Mouse (Mus musculus) intestine, embryonic 16.5 days (tissue): ENCODE results near the gene Proser3. TPM values are rescaled to one million over a fixed set of nuclear protein-coding genes. Genes with fewer than 3 reads are reported as not detected.
A peak's percentile ranks its signal among the peaks of the same experiment; 100 is the strongest.

Experiments
- ATAC-seq: fragments of 200-750 bp; cut with Nextera tagmentation; 2 replicates; pipeline ENCODE4 v1.8.0; 2017; ENCODE audit warnings: moderate TSS enrichment, moderate library complexity
- H3K27ac ChIP-seq: fragments of 300-500 bp; sonication (generic); 2 replicates; pipeline ENCODE4 v1.5.1; 2014; ENCODE audit warnings: mild to moderate bottlenecking, low read length
- H3K27me3 ChIP-seq: fragments of 300-500 bp; sonication (generic); replicated peaks from 2 replicates; pipeline ENCODE4 v1.6.1; 2014; ENCODE audit warnings: low read length, control low read depth, mixed read lengths; ENCODE audit not compliant: control insufficient read depth, insufficient read depth
- H3K36me3 ChIP-seq: fragments of 300-500 bp; sonication (generic); 2 replicates; pipeline ENCODE4 v1.6.1; 2014; ENCODE audit warnings: low read length, control low read depth; ENCODE audit not compliant: control insufficient read depth, insufficient read depth
- H3K4me1 ChIP-seq: fragments of 300-500 bp; sonication (generic); 2 replicates; pipeline ENCODE4 v1.6.1; 2014; ENCODE audit warnings: low read length, control low read depth, mixed read lengths; ENCODE audit not compliant: control insufficient read depth, insufficient read depth
- H3K4me2 ChIP-seq: fragments of 300-500 bp; sonication (generic); 2 replicates; pipeline ENCODE4 v1.6.1; 2014; ENCODE audit warnings: low read depth, low read length, control low read depth
- H3K4me3 ChIP-seq: fragments of 300-500 bp; sonication (generic); 2 replicates; pipeline ENCODE4 v1.5.1; 2014; ENCODE audit warnings: mild to moderate bottlenecking, low read length
- H3K9ac ChIP-seq: fragments of 300-500 bp; sonication (generic); 2 replicates; pipeline ENCODE4 v1.6.1; 2014; ENCODE audit warnings: low read depth, low read length
- H3K9me3 ChIP-seq: fragments of 300-500 bp; sonication (generic); 2 replicates; pipeline ENCODE4 v1.6.1; 2016; ENCODE audit warnings: low read length, control low read depth; ENCODE audit not compliant: control insufficient read depth
- WGBS: fragments of 180-500 bp; shearing (Covaris S2); extraction: QIAGEN DNeasy Blood & Tissue Kit; methylation state at CpG from one replicate; pipeline ENCODE4 v1.1.7; 2014; 5-methylcytosine and 5-hydroxymethylcytosine counted together
- polyA plus RNA-seq: library from polyadenylated mRNA; unstranded; fragments of >200 nt; fragmentation: Nextera tagmentation; extraction: Ambion mirVana; gene quantifications from 2 replicates; pipeline ENCODE4 v1.2.1, GENCODE M21; 2015

The Proser3 gene
- polyA plus RNA-seq, 1 experiment from 2014 or later: 7.6 TPM

- Histone ChIP-seq H3K36me3 (peaks cover 4% of the 10 kb centered on the region; the same call in 1 of the 2 replicates), H3K4me1 (peaks cover 27% of the 10 kb centered on the region), H3K4me2 (peak overlapping the region; percentile 97), H3K9ac (peak overlapping the region; percentile 78), H3K4me3 (peak overlapping the region; percentile 80), H3K27me3 (no peaks in the 10 kb centered on the region), H3K9me3 (no peaks in the 10 kb centered on the region), H3K27ac (no peak overlapping the region; the same call in 1 of the 2 replicates)
- WGBS: 14% methylated on average over 23 of the region's 26 CpGs
- ATAC-seq: peak; percentile 16
These were observed 18.0 kb downstream of the Proser3 start for GRCm38 (mm10) chr7:30533941-30534632.

- 40% methylated on average over 8 of the region's 8 CpGs for WGBS
- Histone ChIP-seq H3K4me2 (peak overlapping the region; percentile 19; the same call in 1 of the 2 replicates), H3K9me3 (no peaks in the 10 kb centered on the region), H3K4me1 (peaks cover 27% of the 10 kb centered on the region), H3K27ac (no peak overlapping the region; the same call in 1 of the 2 replicates), H3K4me3 (no peak overlapping the region), H3K27me3 (no peaks in the 10 kb centered on the region), H3K9ac (peak overlapping the region; percentile 40; the same call in 1 of the 2 replicates), H3K36me3 (peaks cover 10% of the 10 kb centered on the region; the same call in 1 of the 2 replicates)
- ATAC-seq: no peak
These were observed 19.2 kb downstream of the Proser3 start for GRCm38 (mm10) chr7:30532931-30533330.

GRCm38 (mm10) chr7:30531291-30531815, 20.7 kb downstream of the Proser3 start:
- H3K4me3 ChIP-seq: no peak overlapping the region
- peaks cover 30% of the 10 kb centered on the region for H3K4me1 ChIP-seq
- no peak overlapping the region for H3K27ac ChIP-seq
- no peak overlapping the region for H3K4me2 ChIP-seq
- peaks cover 14% of the 10 kb centered on the region; the same call in 1 of the 2 replicates for H3K36me3 ChIP-seq
- H3K9me3 ChIP-seq: no peaks in the 10 kb centered on the region
- 76% methylated on average over 9 of the region's 9 CpGs for WGBS
- H3K9ac ChIP-seq: 0 out of 2 replicates have a peak overlapping the region, but pooled peaks have one; percentile 16
- no peaks in the 10 kb centered on the region for H3K27me3 ChIP-seq
- ATAC-seq: no peak

- 0 out of 2 replicates have a peak overlapping the region, but pooled peaks have one; percentile 57 for H3K9ac ChIP-seq
- H3K27me3 ChIP-seq: no peaks in the 10 kb centered on the region
- H3K9me3 ChIP-seq: no peaks in the 10 kb centered on the region
- H3K36me3 ChIP-seq: peaks cover 23% of the 10 kb centered on the region
- no peak overlapping the region for H3K4me3 ChIP-seq
- ATAC-seq: no peak
- peaks cover 10% of the 10 kb centered on the region for H3K4me1 ChIP-seq
- no peak overlapping the region for H3K27ac ChIP-seq
- 77% methylated on average over 14 of the region's 14 CpGs for WGBS
- no peak overlapping the region for H3K4me2 ChIP-seq
These were observed 25.1 kb downstream of the Proser3 start for GRCm38 (mm10) chr7:30526981-30527380.

GRCm38 (mm10) chr7:30526399-30526798, 25.7 kb downstream of the Proser3 start:
- Histone ChIP-seq H3K4me1 (peaks cover 9% of the 10 kb centered on the region), H3K9ac (peak overlapping the region; percentile 57), H3K27ac (peak overlapping the region; percentile 23; the same call in 1 of the 2 replicates), H3K4me2 (peak overlapping the region; percentile 13), H3K9me3 (no peaks in the 10 kb centered on the region), H3K36me3 (peaks cover 23% of the 10 kb centered on the region), H3K27me3 (no peaks in the 10 kb centered on the region), H3K4me3 (no peak overlapping the region)
- peak; percentile 6 for ATAC-seq
- WGBS: 33% methylated on average over 17 of the region's 17 CpGs

- Histone ChIP-seq H3K27me3 (no peaks in the 10 kb centered on the region), H3K4me3 (no peak overlapping the region), H3K4me2 (peak overlapping the region; percentile 13), H3K4me1 (peaks cover 9% of the 10 kb centered on the region), H3K36me3 (peaks cover 23% of the 10 kb centered on the region), H3K27ac (peak overlapping the region; percentile 23; the same call in 1 of the 2 replicates), H3K9me3 (no peaks in the 10 kb centered on the region), H3K9ac (peak overlapping the region; percentile 57)
- ATAC-seq: peak; percentile 63
- 23% methylated on average over 10 of the region's 10 CpGs for WGBS
These were observed 26.1 kb downstream of the Proser3 start for GRCm38 (mm10) chr7:30525954-30526353.

- no peak overlapping the region for H3K9ac ChIP-seq
- H3K4me2 ChIP-seq: no peak overlapping the region
- H3K27me3 ChIP-seq: no peaks in the 10 kb centered on the region
- 87% methylated on average over 6 of the region's 6 CpGs for WGBS
- H3K4me1 ChIP-seq: peaks cover 9% of the 10 kb centered on the region
- ATAC-seq: no peak
- no peaks in the 10 kb centered on the region for H3K9me3 ChIP-seq
- no peak overlapping the region for H3K4me3 ChIP-seq
- peaks cover 19% of the 10 kb centered on the region for H3K36me3 ChIP-seq
- H3K27ac ChIP-seq: no peak overlapping the region
These were observed 27.6 kb downstream of the Proser3 start for GRCm38 (mm10) chr7:30524487-30524886.

GRCm38 (mm10) chr7:30522871-30523270, 29.2 kb downstream of the Proser3 start:
- ATAC-seq: no peak
- Histone ChIP-seq H3K27ac (no peak overlapping the region), H3K27me3 (no peaks in the 10 kb centered on the region), H3K4me2 (no peak overlapping the region), H3K36me3 (peaks cover 13% of the 10 kb centered on the region), H3K9me3 (no peaks in the 10 kb centered on the region), H3K4me3 (no peak overlapping the region), H3K4me1 (peaks cover 9% of the 10 kb centered on the region), H3K9ac (no peak overlapping the region)
- WGBS: 80% methylated on average over 10 of the region's 10 CpGs

GRCm38 (mm10) chr7:30520856-30521255, 31.2 kb downstream of the Proser3 start:
- Histone ChIP-seq H3K27ac (no peak overlapping the region), H3K36me3 (peaks cover 6% of the 10 kb centered on the region), H3K9me3 (no peaks in the 10 kb centered on the region), H3K4me1 (peaks cover 2% of the 10 kb centered on the region; the same call in 1 of the 2 replicates), H3K4me2 (no peak overlapping the region), H3K27me3 (no peaks in the 10 kb centered on the region), H3K4me3 (no peak overlapping the region), H3K9ac (no peak overlapping the region)
- no peak for ATAC-seq
- WGBS: 68% methylated on average over 5 of the region's 5 CpGs
